11 mouse cellular contexts compared by ENCODE assay signal in the genomic region with DNA sequence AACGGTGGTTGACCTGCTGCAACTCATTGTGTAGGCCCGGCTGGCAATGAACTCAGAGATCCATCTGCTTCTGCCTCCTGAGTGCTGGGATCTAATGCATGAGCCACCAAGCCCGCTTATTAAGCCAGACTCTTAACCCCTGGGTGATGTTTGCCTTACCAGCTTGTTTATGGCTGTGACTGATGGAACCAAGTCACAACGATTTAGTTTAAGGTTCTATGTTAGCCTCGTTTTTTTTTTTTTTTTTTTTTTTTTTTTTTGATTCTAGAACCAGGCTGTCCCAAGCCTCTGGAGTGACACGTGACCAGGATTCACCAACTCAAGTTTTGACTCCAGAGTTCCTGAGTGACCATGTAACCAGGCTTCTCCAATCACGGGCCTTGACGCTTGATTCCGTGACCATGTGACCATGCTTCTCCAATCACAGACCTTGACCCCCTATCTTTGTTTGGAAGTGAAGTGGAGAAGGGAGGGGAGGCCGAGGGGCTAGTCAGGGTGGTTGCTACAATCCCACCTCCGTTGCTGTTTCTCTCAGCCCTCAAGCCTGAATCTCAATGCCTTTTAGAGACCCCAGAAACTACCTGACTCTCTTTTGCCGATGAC. TPM values are rescaled to one million over a fixed set of nuclear protein-coding genes. Genes with fewer than 3 reads are reported as not detected.
DNase-seq lines count a peak whose midpoint lies in the region; ATAC-seq and TF ChIP-seq lines count a peak whose summit lies in the region.
"Had no signal": no experiment of that assay in that cellular context is flagged by ENCODE, and none has a peak within 500 bp of the region (broad histone marks: within the 10 kb centered on the region; RNA-seq: fewer than 3 reads in every experiment).

No protein-coding gene starts in this region.

- no peak overlapping the region for H3K9ac ChIP-seq in liver, embryonic 11.5 days (ENCODE audit: low read depth, low read length)
- no peak overlapping the region for H3K9ac ChIP-seq in liver, postnatal 0 days (replicated peaks)
- 0 out of 2 replicates have a peak overlapping the region, but pooled peaks have one; percentile 7 for H3K9ac ChIP-seq in hindbrain, embryonic 16.5 days (ENCODE audit: low read depth, low read length)
- peak overlapping the region; percentile 6; the same call in 1 of the 2 replicates for H3K9ac ChIP-seq in neural tube, embryonic 12.5 days

- TF ChIP-seq CTCF in liver, postnatal 0 days (IDR thresholded peaks at IDR 0.05; ENCODE audit: low read depth) = no peak

- no peak overlapping the region for H3K4me3 ChIP-seq in liver, embryonic 11.5 days (ENCODE audit: low read depth, low read length)
- no peak overlapping the region for H3K4me3 ChIP-seq in liver, postnatal 0 days (ENCODE audit: low read depth, low read length)
- no peak overlapping the region for H3K4me3 ChIP-seq in hindbrain, embryonic 16.5 days (ENCODE audit: low read length)
- no peak overlapping the region for H3K4me3 ChIP-seq in neural tube, embryonic 12.5 days

- DNase-seq in liver, embryonic 11.5 days (ENCODE audit: low spot score) = no peak
- no peak for DNase-seq in liver, postnatal 0 days
- DNase-seq in embryo, embryonic 10 days (ENCODE audit: low spot score) = peak; percentile 76
- no peak for DNase-seq in gastrocnemius, adult 8-10 months (ENCODE audit: low spot score in 2 of 2)
- no peak for DNase-seq in kidney, adult 18-20 months
- no peak for DNase-seq in adrenal gland, postnatal 14 days
- DNase-seq: gastrocnemius, postnatal 14 days; kidney, postnatal 25 days had no signal

- no peak for TF ChIP-seq EP300 in liver, postnatal 0 days (IDR thresholded peaks at IDR 0.05; ENCODE audit: low read depth)

- no peaks in the 10 kb centered on the region for H3K36me3 ChIP-seq in liver, embryonic 11.5 days (ENCODE audit: control insufficient read depth, insufficient read depth, low read length)
- H3K36me3 ChIP-seq in liver, postnatal 0 days (replicated peaks; ENCODE audit: insufficient read depth, low read length) = no peaks in the 10 kb centered on the region
- no peaks in the 10 kb centered on the region for H3K36me3 ChIP-seq in hindbrain, embryonic 16.5 days (ENCODE audit: control insufficient read depth, insufficient read depth, low read length)
- no peaks in the 10 kb centered on the region for H3K36me3 ChIP-seq in neural tube, embryonic 12.5 days

- 46% methylated on average over 12 of the region's 12 CpGs for WGBS in liver, embryonic 11.5 days
- WGBS in liver, postnatal 0 days (ENCODE audit: insufficient replicate concordance) = 58% methylated on average over 12 of the region's 12 CpGs
- 47% methylated on average over 12 of the region's 12 CpGs for WGBS in hindbrain, embryonic 16.5 days
- 41% methylated on average over 12 of the region's 12 CpGs for WGBS in neural tube, embryonic 12.5 days

- peaks cover 7% of the 10 kb centered on the region; the same call in 1 of the 2 replicates for H3K4me1 ChIP-seq in liver, embryonic 11.5 days (replicated peaks; ENCODE audit: control insufficient read depth, insufficient read depth, low read length)
- peaks cover 23% of the 10 kb centered on the region for H3K4me1 ChIP-seq in liver, postnatal 0 days (ENCODE audit: insufficient read depth)
- peaks cover 5% of the 10 kb centered on the region; the same call in 1 of the 2 replicates for H3K4me1 ChIP-seq in hindbrain, embryonic 16.5 days (ENCODE audit: control insufficient read depth, insufficient read depth, low read depth, low read length)
- H3K4me1 ChIP-seq in neural tube, embryonic 12.5 days = peaks cover 9% of the 10 kb centered on the region; the same call in 1 of the 2 replicates

- H3K4me2 ChIP-seq in liver, embryonic 11.5 days = peak overlapping the region; percentile 14; the same call in 1 of the 2 replicates
- no peak overlapping the region for H3K4me2 ChIP-seq in liver, postnatal 0 days (ENCODE audit: low read depth, low read length)
- H3K4me2 ChIP-seq in hindbrain, embryonic 16.5 days (ENCODE audit: low read length) = 0 out of 2 replicates have a peak overlapping the region, but pooled peaks have one; percentile 9
- peak overlapping the region; percentile 33 for H3K4me2 ChIP-seq in neural tube, embryonic 12.5 days (replicated peaks)

- H3K27ac ChIP-seq in liver, embryonic 11.5 days (ENCODE audit: low read depth, low read length) = no peak overlapping the region
- no peak overlapping the region for H3K27ac ChIP-seq in liver, postnatal 0 days (ENCODE audit: low read depth)
- H3K27ac ChIP-seq in hindbrain, embryonic 16.5 days (ENCODE audit: low read depth, low read length) = no peak overlapping the region
- no peak overlapping the region for H3K27ac ChIP-seq in neural tube, embryonic 12.5 days

- no peaks in the 10 kb centered on the region for H3K27me3 ChIP-seq in liver, embryonic 11.5 days (replicated peaks; ENCODE audit: control insufficient read depth, insufficient read depth, low read length)
- no peaks in the 10 kb centered on the region for H3K27me3 ChIP-seq in liver, postnatal 0 days (ENCODE audit: insufficient read depth, low read length)
- H3K27me3 ChIP-seq in hindbrain, embryonic 16.5 days (replicated peaks; ENCODE audit: control insufficient read depth, insufficient read depth, low read length) = no peaks in the 10 kb centered on the region
- H3K27me3 ChIP-seq in neural tube, embryonic 12.5 days (replicated peaks) = no peaks in the 10 kb centered on the region

- no peaks in the 10 kb centered on the region; the same call in 1 of the 2 replicates for H3K9me3 ChIP-seq in liver, embryonic 11.5 days (ENCODE audit: control insufficient read depth, low read length)
- no peaks in the 10 kb centered on the region for H3K9me3 ChIP-seq in liver, postnatal 0 days (ENCODE audit: low read length)
- peaks cover 3% of the 10 kb centered on the region for H3K9me3 ChIP-seq in hindbrain, embryonic 16.5 days (ENCODE audit: control insufficient read depth, low read length)
- peaks cover 9% of the 10 kb centered on the region; the same call in 1 of the 2 replicates for H3K9me3 ChIP-seq in neural tube, embryonic 12.5 days

- no peak for ATAC-seq in liver, embryonic 11.5 days (replicated peaks; ENCODE audit: low FRiP score)
- ATAC-seq in liver, postnatal 0 days = no peak
- no peak for ATAC-seq in hindbrain, embryonic 16.5 days
- peak; percentile 29; the same call in 1 of the 2 replicates for ATAC-seq in neural tube, embryonic 12.5 days (ENCODE audit: low FRiP score, low read depth)

RNA-seq across cellular contexts. Expression of gene Il2rb, which starts 14.3 kb away (rescaled TPM):
- 0.07 and 0.31 TPM in 2 replicates for polyA plus RNA-seq in liver, embryonic 11.5 days (2014; fragmentation: Nextera tagmentation; extraction: Ambion mirVana)
- polyA plus RNA-seq in liver, postnatal 0 days (2015; fragmentation: Nextera tagmentation; extraction: Ambion mirVana) = 2.0 and 2.1 TPM in 2 replicates
- polyA plus RNA-seq in hindbrain, embryonic 16.5 days (2015; fragmentation: Nextera tagmentation; extraction: Ambion mirVana) = 0.26 and 0.37 TPM in 2 replicates
- polyA plus RNA-seq in neural tube, embryonic 12.5 days (2016; fragmentation: Nextera tagmentation; extraction: Ambion mirVana) = not detected in 2 replicates
- not detected for total RNA-seq in gastrocnemius, adult 8-10 months (2022)
- 0.41 and 4.2 TPM in 2 replicates for total RNA-seq in adrenal gland, postnatal 14 days (2021)
- total RNA-seq: gastrocnemius, postnatal 14 days had no signal

RNA-seq across cellular contexts. Expression of gene C1qtnf6, which starts 21.8 kb away (rescaled TPM):
- polyA plus RNA-seq in liver, embryonic 11.5 days (2014; fragmentation: Nextera tagmentation; extraction: Ambion mirVana) = 11.4 and 14.0 TPM in 2 replicates
- 4.3 and 4.4 TPM in 2 replicates for polyA plus RNA-seq in liver, postnatal 0 days (2015; fragmentation: Nextera tagmentation; extraction: Ambion mirVana)
- polyA plus RNA-seq in hindbrain, embryonic 16.5 days (2015; fragmentation: Nextera tagmentation; extraction: Ambion mirVana) = 9.9 and 11.6 TPM in 2 replicates
- polyA plus RNA-seq in neural tube, embryonic 12.5 days (2016; fragmentation: Nextera tagmentation; extraction: Ambion mirVana) = 7.1 and 8.7 TPM in 2 replicates
- total RNA-seq in gastrocnemius, adult 8-10 months (2022) = 1 to 10 TPM in 3 of 4 experiments, under 1 TPM in 1; 0.82 to 2.9 (median 1.6) TPM
- 53.4 and 69.2 TPM in 2 replicates for total RNA-seq in adrenal gland, postnatal 14 days (2021)

RNA-seq across cellular contexts. Expression of gene Sstr3, which starts 35.1 kb away (rescaled TPM):
- polyA plus RNA-seq in liver, embryonic 11.5 days (2014; fragmentation: Nextera tagmentation; extraction: Ambion mirVana) = not detected in 2 replicates
- not detected in 2 replicates for polyA plus RNA-seq in liver, postnatal 0 days (2015; fragmentation: Nextera tagmentation; extraction: Ambion mirVana)
- 0.95 and 1.1 TPM in 2 replicates for polyA plus RNA-seq in hindbrain, embryonic 16.5 days (2015; fragmentation: Nextera tagmentation; extraction: Ambion mirVana)
- polyA plus RNA-seq in neural tube, embryonic 12.5 days (2016; fragmentation: Nextera tagmentation; extraction: Ambion mirVana) = 0.18 and 0.24 TPM in 2 replicates
- not detected for total RNA-seq in gastrocnemius, adult 8-10 months (2022)
- 0.56 and 0.98 TPM in 2 replicates for total RNA-seq in adrenal gland, postnatal 14 days (2021)

RNA-seq across cellular contexts. Expression of gene Tmprss6, which starts 41.0 kb away (rescaled TPM):
- 7.0 and 7.9 TPM in 2 replicates for polyA plus RNA-seq in liver, embryonic 11.5 days (2014; fragmentation: Nextera tagmentation; extraction: Ambion mirVana)
- 73.4 and 80.3 TPM in 2 replicates for polyA plus RNA-seq in liver, postnatal 0 days (2015; fragmentation: Nextera tagmentation; extraction: Ambion mirVana)
- 0.29 and 0.51 TPM in 2 replicates for polyA plus RNA-seq in hindbrain, embryonic 16.5 days (2015; fragmentation: Nextera tagmentation; extraction: Ambion mirVana)
- 0.71 TPM in 1 of 2 replicates, not detected in the other for polyA plus RNA-seq in neural tube, embryonic 12.5 days (2016; fragmentation: Nextera tagmentation; extraction: Ambion mirVana)
- total RNA-seq in gastrocnemius, adult 8-10 months (2022) = under 1 TPM in 1 of 4 experiments, not detected in 3; 0.11 TPM
- total RNA-seq in adrenal gland, postnatal 14 days (2021) = 2.9 and 37.6 TPM in 2 replicates
- total RNA-seq: gastrocnemius, postnatal 14 days; megakaryocyte, adult 5-6 weeks had no signal

Comparison
In these comparisons a context has a peak if more than half of its experiments do, and no peak if none do; other contexts are left out.
1. H3K9ac ChIP-seq: peak in hindbrain, embryonic 16.5 days (single experiment) and neural tube, embryonic 12.5 days (single experiment); none in liver, embryonic 11.5 days (single experiment) and liver, postnatal 0 days (single experiment).